Mouse (Mus musculus): ENCODE results near the gene Spin1. TPM values are rescaled to one million over a fixed set of nuclear protein-coding genes. Genes with fewer than 3 reads are reported as not detected.

The Spin1 gene
- polyA plus RNA-seq, 1 experiment from 2014 or later: 32.7 TPM

- no peak overlapping the region for H3K9ac ChIP-seq (ENCODE audit: low read depth, low read length)
- no peak for TF ChIP-seq CTCF (IDR thresholded peaks at IDR 0.05; ENCODE audit: low read depth)
- no peak overlapping the region for H3K4me2 ChIP-seq (replicated peaks; ENCODE audit: low read depth)
- no peaks in the 10 kb centered on the region for H3K9me3 ChIP-seq (ENCODE audit: control insufficient read depth)
- H3K36me3 ChIP-seq (ENCODE audit: control insufficient read depth, insufficient read depth): no peaks in the 10 kb centered on the region
- H3K27ac ChIP-seq (ENCODE audit: low read depth, low read length): no peak overlapping the region
- 98% methylated on average over 7 of the region's 7 CpGs for WGBS
- no peak for ATAC-seq
- no peaks in the 10 kb centered on the region for H3K27me3 ChIP-seq (replicated peaks; ENCODE audit: control insufficient read depth, insufficient read depth, low read length)
- no peak overlapping the region for H3K4me3 ChIP-seq (ENCODE audit: low read depth, low read length)
- H3K4me1 ChIP-seq (replicated peaks; ENCODE audit: control insufficient read depth, insufficient read depth, low read length): 0 out of 2 replicates have a peak, but pooled peaks cover 3% of the 10 kb centered on the region
Measured at GRCm38 (mm10) chr13:51172601-51173000, 71.9 kb downstream of the Spin1 start.

GRCm38 (mm10) chr13:51178932-51179331, 78.3 kb downstream of the Spin1 start:
- no peaks in the 10 kb centered on the region for H3K9me3 ChIP-seq (ENCODE audit: control insufficient read depth)
- no peaks in the 10 kb centered on the region for H3K36me3 ChIP-seq (ENCODE audit: control insufficient read depth, insufficient read depth)
- no peak overlapping the region for H3K4me3 ChIP-seq (ENCODE audit: low read depth, low read length)
- no peaks in the 10 kb centered on the region for H3K27me3 ChIP-seq (replicated peaks; ENCODE audit: control insufficient read depth, insufficient read depth, low read length)
- no peak for ATAC-seq
- WGBS: 75% methylated on average over 10 of the region's 10 CpGs
- TF ChIP-seq CTCF (IDR thresholded peaks at IDR 0.05; ENCODE audit: low read depth): no peak
- no peak overlapping the region for H3K27ac ChIP-seq (ENCODE audit: low read depth, low read length)
- H3K4me2 ChIP-seq (replicated peaks; ENCODE audit: low read depth): no peak overlapping the region
- no peak overlapping the region for H3K9ac ChIP-seq (ENCODE audit: low read depth, low read length)
- H3K4me1 ChIP-seq (replicated peaks; ENCODE audit: control insufficient read depth, insufficient read depth, low read length): no peaks in the 10 kb centered on the region

DNA sequence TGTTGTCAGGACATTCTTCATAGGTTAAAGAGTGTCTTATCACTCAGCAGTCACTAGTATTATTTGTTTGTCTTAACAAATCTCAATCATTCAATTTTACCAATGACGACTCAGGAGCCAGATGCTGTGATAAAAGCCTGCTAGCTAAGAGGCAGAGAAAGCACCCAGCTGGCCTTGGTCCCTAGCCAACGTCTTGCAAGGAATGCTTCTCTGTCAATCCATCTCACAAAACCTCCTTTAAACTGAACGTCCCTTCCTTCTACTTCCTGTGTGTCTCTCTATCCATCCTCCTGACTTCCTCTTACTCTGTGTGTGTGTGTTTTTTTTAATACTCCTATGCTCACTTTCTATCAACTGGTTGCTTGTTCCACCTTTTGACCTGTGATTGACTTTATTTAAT, 78.7 kb downstream of the Spin1 start:
- Histone ChIP-seq H3K36me3 (ENCODE audit: control insufficient read depth, insufficient read depth) (no peaks in the 10 kb centered on the region), H3K9me3 (ENCODE audit: control insufficient read depth) (no peaks in the 10 kb centered on the region), H3K27me3 (replicated peaks; ENCODE audit: control insufficient read depth, insufficient read depth, low read length) (no peaks in the 10 kb centered on the region), H3K4me3 (ENCODE audit: low read depth, low read length) (no peak overlapping the region), H3K27ac (ENCODE audit: low read depth, low read length) (no peak overlapping the region), H3K9ac (ENCODE audit: low read depth, low read length) (no peak overlapping the region), H3K4me2 (replicated peaks; ENCODE audit: low read depth) (no peak overlapping the region), H3K4me1 (replicated peaks; ENCODE audit: control insufficient read depth, insufficient read depth, low read length) (no peaks in the 10 kb centered on the region)
- no peak for TF ChIP-seq CTCF (IDR thresholded peaks at IDR 0.05; ENCODE audit: low read depth)
- 27% methylated on average over 3 of the region's 3 CpGs for whole genome bisulfite sequencing
- ATAC-seq: no peak

- 70% methylated on average over 7 of the region's 7 CpGs for WGBS
- no peak overlapping the region for H3K9ac ChIP-seq (ENCODE audit: low read depth, low read length)
- no peak for TF ChIP-seq CTCF (IDR thresholded peaks at IDR 0.05; ENCODE audit: low read depth)
- no peaks in the 10 kb centered on the region for H3K9me3 ChIP-seq (ENCODE audit: control insufficient read depth)
- H3K27ac ChIP-seq (ENCODE audit: low read depth, low read length): no peak overlapping the region
- no peak overlapping the region for H3K4me3 ChIP-seq (ENCODE audit: low read depth, low read length)
- H3K27me3 ChIP-seq (replicated peaks; ENCODE audit: control insufficient read depth, insufficient read depth, low read length): no peaks in the 10 kb centered on the region
- H3K36me3 ChIP-seq (ENCODE audit: control insufficient read depth, insufficient read depth): no peaks in the 10 kb centered on the region
- ATAC-seq: no peak
- no peak overlapping the region for H3K4me2 ChIP-seq (replicated peaks; ENCODE audit: low read depth)
- no peaks in the 10 kb centered on the region for H3K4me1 ChIP-seq (replicated peaks; ENCODE audit: control insufficient read depth, insufficient read depth, low read length)
Measured at GRCm38 (mm10) chr13:51182236-51182635, 81.6 kb downstream of the Spin1 start.

DNA sequence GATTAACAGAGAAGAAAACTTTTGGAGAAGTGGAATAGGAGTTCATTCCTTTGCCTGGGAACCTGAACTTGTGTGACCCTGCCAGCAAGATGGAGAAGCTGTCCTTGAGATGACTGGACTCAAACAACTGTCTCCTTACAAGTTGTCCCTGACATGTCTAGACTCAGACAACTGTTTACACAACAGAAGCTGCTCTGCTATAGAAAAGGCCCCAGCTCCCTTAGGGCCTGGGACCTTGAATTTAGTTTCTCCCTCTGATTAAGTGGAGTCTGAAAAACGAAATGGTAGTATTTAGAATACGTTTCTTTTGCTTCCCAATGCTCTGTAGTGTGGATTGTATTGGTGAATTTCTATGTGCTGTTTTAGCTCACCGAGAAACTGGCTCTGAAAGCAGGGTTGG, 84.2 kb downstream of the Spin1 start:
- no peak overlapping the region for H3K27ac ChIP-seq (ENCODE audit: low read depth, low read length)
- H3K36me3 ChIP-seq (ENCODE audit: control insufficient read depth, insufficient read depth): no peaks in the 10 kb centered on the region
- H3K9me3 ChIP-seq (ENCODE audit: control insufficient read depth): no peaks in the 10 kb centered on the region
- H3K9ac ChIP-seq (ENCODE audit: low read depth, low read length): no peak overlapping the region
- no peaks in the 10 kb centered on the region for H3K27me3 ChIP-seq (replicated peaks; ENCODE audit: control insufficient read depth, insufficient read depth, low read length)
- no peak for ATAC-seq
- no peak overlapping the region for H3K4me3 ChIP-seq (ENCODE audit: low read depth, low read length)
- TF ChIP-seq CTCF (IDR thresholded peaks at IDR 0.05; ENCODE audit: low read depth): no peak
- H3K4me2 ChIP-seq (replicated peaks; ENCODE audit: low read depth): no peak overlapping the region
- H3K4me1 ChIP-seq (replicated peaks; ENCODE audit: control insufficient read depth, insufficient read depth, low read length): no peaks in the 10 kb centered on the region
- WGBS: 76% methylated on average over 3 of the region's 3 CpGs

GRCm38 (mm10) chr13:51190336-51190735, 89.7 kb downstream of the Spin1 start:
- H3K4me3 ChIP-seq (ENCODE audit: low read depth, low read length): no peak overlapping the region
- no peak overlapping the region for H3K4me2 ChIP-seq (replicated peaks; ENCODE audit: low read depth)
- H3K27ac ChIP-seq (ENCODE audit: low read depth, low read length): no peak overlapping the region
- no peak overlapping the region for H3K9ac ChIP-seq (ENCODE audit: low read depth, low read length)
- no peak for ATAC-seq
- no peaks in the 10 kb centered on the region for H3K36me3 ChIP-seq (ENCODE audit: control insufficient read depth, insufficient read depth)
- no peaks in the 10 kb centered on the region for H3K4me1 ChIP-seq (replicated peaks; ENCODE audit: control insufficient read depth, insufficient read depth, low read length)
- WGBS: 54% methylated on average over 3 of the region's 3 CpGs
- TF ChIP-seq CTCF (IDR thresholded peaks at IDR 0.05; ENCODE audit: low read depth): 0 out of 2 replicates have a peak, but pooled peaks have one; percentile 20
- H3K9me3 ChIP-seq (ENCODE audit: control insufficient read depth): no peaks in the 10 kb centered on the region
- no peaks in the 10 kb centered on the region for H3K27me3 ChIP-seq (replicated peaks; ENCODE audit: control insufficient read depth, insufficient read depth, low read length)

Data from intestine, postnatal 0 days (tissue).